Mouse (Mus musculus) midbrain, embryonic 16.5 days (tissue): Measurements from ENCODE around the gene Vmn2r49. TPM values are rescaled to one million over a fixed set of nuclear protein-coding genes. Genes with fewer than 3 reads are reported as not detected.
"Not testable (repeated sequence)": the region's sequence is repeated elsewhere in the genome, so short reads cannot be mapped to it uniquely, and the experiment has no call there.

Experiments
- ATAC-seq: fragments of 200-750 bp; cut with Nextera tagmentation; 2 replicates; pipeline ENCODE4 v1.8.0; 2017; ENCODE audit warnings: moderate TSS enrichment
- H3K27ac ChIP-seq: fragments of 300-500 bp; sonication (generic); 2 replicates; pipeline ENCODE4 v1.5.1; 2014; ENCODE audit warnings: mild to moderate bottlenecking, low read length, mixed read lengths
- H3K27me3 ChIP-seq: fragments of 300-500 bp; sonication (generic); 2 replicates; pipeline ENCODE4 v1.6.1; 2014; ENCODE audit warnings: low read depth, low read length, mixed read lengths; ENCODE audit not compliant: control insufficient read depth, insufficient read depth
- H3K36me3 ChIP-seq: fragments of 300-500 bp; sonication (generic); 2 replicates; pipeline ENCODE4 v1.6.1; 2014; ENCODE audit warnings: mild to moderate bottlenecking, low read length, moderate library complexity, mixed read lengths; ENCODE audit not compliant: control insufficient read depth, insufficient read depth
- H3K4me1 ChIP-seq: fragments of 300-500 bp; sonication (generic); 2 replicates; pipeline ENCODE4 v1.6.1; 2014; ENCODE audit warnings: mild to moderate bottlenecking, low read length, mixed read lengths; ENCODE audit not compliant: control insufficient read depth, insufficient read depth
- H3K4me2 ChIP-seq: fragments of 300-500 bp; sonication (generic); 2 replicates; pipeline ENCODE4 v1.6.1; 2014; ENCODE audit warnings: mild to moderate bottlenecking, low read length, mixed read lengths
- H3K4me3 ChIP-seq: fragments of 300-500 bp; sonication (generic); 2 replicates; pipeline ENCODE4 v1.5.1; 2014; ENCODE audit warnings: low read depth, mild to moderate bottlenecking, low read length, moderate library complexity, mixed read lengths
- H3K9ac ChIP-seq: fragments of 300-500 bp; sonication (generic); 2 replicates; pipeline ENCODE4 v1.6.1; 2014; ENCODE audit warnings: low read depth, low read length, mixed read lengths
- H3K9me3 ChIP-seq: fragments of 300-500 bp; sonication (generic); replicated peaks from 2 replicates; pipeline ENCODE4 v1.6.1; 2014; ENCODE audit warnings: mild to moderate bottlenecking, low read length, mixed read lengths; ENCODE audit not compliant: control insufficient read depth, poor library complexity, severe bottlenecking
- WGBS: fragments of 180-500 bp; shearing (Covaris S2); extraction: QIAGEN DNeasy Blood & Tissue Kit; methylation state at CpG from one replicate; pipeline ENCODE4 v1.1.7; 2014; 5-methylcytosine and 5-hydroxymethylcytosine counted together
- polyA plus RNA-seq: library from polyadenylated mRNA; unstranded; fragments of >200 nt; fragmentation: Nextera tagmentation; extraction: Ambion mirVana; gene quantifications from 2 replicates; pipeline ENCODE4 v1.2.1, GENCODE M21; 2015

Gene Vmn2r49
- polyA plus RNA-seq: not detected in 2 replicates

DNA sequence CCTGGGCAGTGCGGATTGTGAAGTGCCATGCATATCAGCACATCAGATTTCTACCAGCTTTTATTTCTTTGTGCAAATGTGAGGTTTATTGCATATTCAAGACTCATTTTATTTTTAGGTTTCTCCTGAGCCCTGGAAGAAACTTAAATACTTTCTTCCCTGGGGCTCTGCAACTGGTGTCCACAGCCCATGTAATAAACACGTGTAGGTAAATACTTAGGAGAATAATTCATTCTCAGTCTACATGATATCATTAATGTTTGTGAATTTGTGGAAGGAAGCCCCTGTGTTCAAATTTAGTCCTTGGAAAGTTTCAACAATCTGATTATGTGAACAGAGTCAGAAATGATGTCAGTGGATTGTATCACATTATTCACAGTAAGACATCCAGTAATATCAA is at the start of gene Vmn2r49:
Gene Vmn2r49, minus strand, starts transcription at position 101 of the 400 bp plus-strand sequence.
- not testable (repeated sequence) for ATAC-seq, H3K27ac ChIP-seq
- no CpG with 5 or more reads among the region's 2 CpGs for WGBS

DNA sequence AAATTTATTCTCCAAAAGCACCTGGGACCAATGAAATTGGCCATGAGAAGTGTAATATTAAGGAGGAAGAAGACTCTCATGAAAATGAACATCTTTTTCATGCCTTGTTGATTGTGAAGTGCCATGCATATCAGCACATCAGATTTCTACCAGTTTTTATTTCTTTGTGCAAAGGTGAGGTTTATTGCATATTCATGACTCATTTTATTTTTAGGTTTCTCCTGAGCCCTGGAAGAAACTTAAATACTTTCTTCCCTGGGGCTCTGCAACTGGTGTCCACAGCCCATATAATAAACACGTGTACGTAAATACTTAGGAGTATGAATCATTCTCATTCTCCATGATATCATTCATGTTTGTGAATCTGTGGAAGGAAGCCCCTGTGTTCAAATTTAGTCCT is 38.6 kb downstream of the Vmn2r49 start, which contains the start of gene Vmn2r48:
Gene Vmn2r48, minus strand, starts transcription at position 101 of the 400 bp plus-strand sequence.
- WGBS: 78% methylated on average over 2 of the region's 2 CpGs
- H3K9ac ChIP-seq, ATAC-seq, H3K27me3 ChIP-seq, H3K4me3 ChIP-seq, H3K36me3 ChIP-seq, H3K4me2 ChIP-seq, H3K9me3 ChIP-seq, H3K4me1 ChIP-seq, H3K27ac ChIP-seq: not testable (repeated sequence)

More for the DNA sequence above, at the start of gene Vmn2r49:
- not testable (repeated sequence) for H3K4me2 ChIP-seq, H3K27me3 ChIP-seq, H3K9ac ChIP-seq, H3K9me3 ChIP-seq, H3K4me1 ChIP-seq, H3K4me3 ChIP-seq, H3K36me3 ChIP-seq

Other genes with a start within 250 kb of the Vmn2r49 start
- not detected in 2 replicates for gene Vmn2r46, start 221.7 kb downstream of the Vmn2r49 start, polyA plus RNA-seq
- not detected in 2 replicates for gene Vmn2r47, start 150.9 kb downstream of the Vmn2r49 start, polyA plus RNA-seq
- gene Vmn2r48, start 38.7 kb downstream of the Vmn2r49 start, polyA plus RNA-seq: not detected in 2 replicates
- not detected in 2 replicates for gene Vmn2r50, start 61.0 kb upstream of the Vmn2r49 start, polyA plus RNA-seq
- gene Vmn2r51, start 113.5 kb upstream of the Vmn2r49 start, polyA plus RNA-seq: not detected in 2 replicates
- not detected in 2 replicates for gene Vmn2r52, start 184.3 kb upstream of the Vmn2r49 start, polyA plus RNA-seq